ENCODE assay signal across 9 mouse cellular contexts in the genomic region with DNA sequence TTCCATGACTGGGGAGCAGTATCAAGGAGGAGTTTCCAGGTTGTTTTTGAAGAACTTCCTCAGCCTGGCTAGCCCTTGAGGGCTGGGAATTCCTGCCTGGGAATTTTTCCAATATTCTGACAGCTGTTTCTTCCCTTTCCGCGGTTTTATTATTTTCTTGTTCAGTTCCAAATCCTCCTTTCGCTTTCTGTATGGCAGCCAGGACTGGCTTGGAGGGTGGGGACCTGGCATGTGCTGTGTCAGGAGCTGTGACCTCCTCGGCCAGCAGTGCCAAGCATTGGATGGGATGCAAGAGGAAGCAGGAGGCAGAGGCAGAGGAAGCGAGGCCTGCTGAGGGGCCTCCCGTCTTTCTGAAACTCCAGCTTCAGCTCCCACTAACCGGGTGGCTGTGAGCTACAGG. TPM values are rescaled to one million over a fixed set of nuclear protein-coding genes. Genes with fewer than 3 reads are reported as not detected.
A peak's percentile ranks its signal among the peaks of the same experiment; 100 is the strongest.
DNase-seq lines count a peak whose midpoint lies in the region; ATAC-seq and TF ChIP-seq lines count a peak whose summit lies in the region.
"Had no signal": no experiment of that assay in that cellular context is flagged by ENCODE, and none has a peak within 500 bp of the region (broad histone marks: within the 10 kb centered on the region; RNA-seq: fewer than 3 reads in every experiment).

No protein-coding gene starts in this region.

- no peaks in the 10 kb centered on the region for H3K27me3 ChIP-seq in heart, adult 2 months (ENCODE audit: control insufficient read depth, insufficient read depth, low read length)
- no peaks in the 10 kb centered on the region for H3K27me3 ChIP-seq in heart, embryonic 10.5 days (ENCODE audit: insufficient read depth, poor library complexity, severe bottlenecking)
- H3K27me3 ChIP-seq in megakaryocyte, embryonic 14.5 days (replicated peaks): no peaks in the 10 kb centered on the region
- no peaks in the 10 kb centered on the region for H3K27me3 ChIP-seq in forebrain, postnatal 0 days (ENCODE audit: insufficient read depth, low read length)
- no peaks in the 10 kb centered on the region for H3K27me3 ChIP-seq in forebrain, embryonic 14.5 days (replicated peaks; ENCODE audit: control insufficient read depth, insufficient read depth, low read length)

- no peak for TF ChIP-seq POLR2A in heart, adult 2 months (IDR thresholded peaks at IDR 0.05; ENCODE audit: insufficient read depth, low read depth, low read length)

- H3K9ac ChIP-seq in heart, adult 2 months (ENCODE audit: low read depth, low read length): no peak overlapping the region
- no peak overlapping the region for H3K9ac ChIP-seq in forebrain, postnatal 0 days
- H3K9ac ChIP-seq in forebrain, embryonic 14.5 days (ENCODE audit: low read length): no peak overlapping the region
- H3K9ac ChIP-seq: liver, embryonic 14.5 days had no signal

- H3K36me3 ChIP-seq in heart, adult 2 months (ENCODE audit: control insufficient read depth, insufficient read depth, low read length): no peaks in the 10 kb centered on the region
- H3K36me3 ChIP-seq in heart, embryonic 10.5 days: no peaks in the 10 kb centered on the region
- H3K36me3 ChIP-seq in megakaryocyte, embryonic 14.5 days (replicated peaks; ENCODE audit: low read length): peaks cover 55% of the 10 kb centered on the region
- H3K36me3 ChIP-seq in forebrain, postnatal 0 days (ENCODE audit: insufficient read depth): no peaks in the 10 kb centered on the region
- 0 out of 2 replicates have a peak, but pooled peaks cover 3% of the 10 kb centered on the region for H3K36me3 ChIP-seq in forebrain, embryonic 14.5 days (ENCODE audit: control insufficient read depth, insufficient read depth, low read length)

- intact Hi-C loops in heart, adult 2 months (cut with DNase I): loop anchor here (2.0 kb wide), 1 partner anchor 25 kb away; no protein-coding TSS in a partner anchor

- H3K4me1 ChIP-seq in heart, adult 2 months (ENCODE audit: control insufficient read depth, insufficient read depth, low read length): peaks cover 22% of the 10 kb centered on the region
- peaks cover 54% of the 10 kb centered on the region for H3K4me1 ChIP-seq in heart, embryonic 10.5 days
- peaks cover 91% of the 10 kb centered on the region for H3K4me1 ChIP-seq in megakaryocyte, embryonic 14.5 days
- H3K4me1 ChIP-seq in forebrain, postnatal 0 days (ENCODE audit: insufficient read depth): no peaks in the 10 kb centered on the region
- H3K4me1 ChIP-seq in forebrain, embryonic 14.5 days (ENCODE audit: control insufficient read depth, insufficient read depth, low read length): peaks cover 8% of the 10 kb centered on the region

- H3K4me3 ChIP-seq in heart, adult 2 months: no peak overlapping the region
- H3K4me3 ChIP-seq in heart, embryonic 10.5 days: no peak overlapping the region
- H3K4me3 ChIP-seq in megakaryocyte, embryonic 14.5 days (replicated peaks): peak overlapping the region; percentile 72
- H3K4me3 ChIP-seq in forebrain, postnatal 0 days (ENCODE audit: low read depth, low read length): no peak overlapping the region
- H3K4me3 ChIP-seq in forebrain, embryonic 14.5 days (ENCODE audit: low read depth, low read length): no peak overlapping the region

- TF ChIP-seq EP300 in heart, adult 2 months (IDR thresholded peaks at IDR 0.05; ENCODE audit: insufficient read depth, low read depth, low read length): peak; percentile 73; the same call in 1 of the 2 replicates

- peak; percentile 70 to 82 for DNase-seq in heart, adult 2 months
- DNase-seq in heart, embryonic 10.5 days (ENCODE audit: low spot score): no peak
- peak; percentile 70 for DNase-seq in gastrocnemius, adult 18-20 months (ENCODE audit: low spot score)
- peak; percentile 65 for DNase-seq in kidney, adult 9 months
- no peak for DNase-seq in embryo, embryonic 10 days (ENCODE audit: low spot score)
- DNase-seq in forebrain, postnatal 0 days: no peak
- DNase-seq in forebrain, embryonic 14.5 days (ENCODE audit: low spot score): no peak

- no peaks in the 10 kb centered on the region for H3K79me2 ChIP-seq in heart, adult 2 months (replicated peaks; ENCODE audit: control insufficient read depth, insufficient read depth, low read length)

- H3K9me3 ChIP-seq in heart, embryonic 10.5 days: no peaks in the 10 kb centered on the region
- H3K9me3 ChIP-seq in megakaryocyte, embryonic 14.5 days: no peaks in the 10 kb centered on the region
- H3K9me3 ChIP-seq in forebrain, postnatal 0 days (ENCODE audit: low read length): no peaks in the 10 kb centered on the region
- no peaks in the 10 kb centered on the region for H3K9me3 ChIP-seq in forebrain, embryonic 14.5 days (replicated peaks; ENCODE audit: control insufficient read depth, low read length)

- WGBS in heart, adult 2 months: 4% methylated on average over 7 of the region's 7 CpGs
- 65% methylated on average over 7 of the region's 7 CpGs for WGBS in heart, embryonic 10.5 days
- WGBS in forebrain, postnatal 0 days: 57% methylated on average over 7 of the region's 7 CpGs
- 73% methylated on average over 7 of the region's 7 CpGs for WGBS in forebrain, embryonic 14.5 days

- ATAC-seq in forebrain, postnatal 0 days: no peak
- ATAC-seq in forebrain, embryonic 14.5 days: no peak

- H3K4me2 ChIP-seq in forebrain, postnatal 0 days (ENCODE audit: low read depth): no peak overlapping the region
- no peak overlapping the region for H3K4me2 ChIP-seq in forebrain, embryonic 14.5 days (ENCODE audit: low read length)

- peak overlapping the region; percentile 49 for H3K27ac ChIP-seq in heart, adult 2 months
- no peak overlapping the region for H3K27ac ChIP-seq in heart, embryonic 10.5 days
- H3K27ac ChIP-seq in forebrain, postnatal 0 days (ENCODE audit: low read depth, low read length): no peak overlapping the region
- no peak overlapping the region for H3K27ac ChIP-seq in forebrain, embryonic 14.5 days (ENCODE audit: low read depth, low read length)
- H3K27ac ChIP-seq: liver, embryonic 14.5 days had no signal

- no peak for TF ChIP-seq CTCF in heart, adult 2 months (IDR thresholded peaks at IDR 0.05)
- no peak for TF ChIP-seq CTCF in forebrain, postnatal 0 days (IDR thresholded peaks at IDR 0.05; ENCODE audit: low read depth)

RNA-seq across cellular contexts. Expression of gene Srsf3, which starts 21.4 kb away (rescaled TPM):
- total RNA-seq in heart, adult 2 months (2021): 10 to 100 TPM; 64.5 to 84.9 TPM
- 84.5 and 104 TPM in 2 replicates for polyA plus RNA-seq in heart, adult 2 months (2012; rRNA removed)
- polyA plus RNA-seq in heart, embryonic 10.5 days (2016; fragmentation: Nextera tagmentation; extraction: Ambion mirVana): 433 and 498 TPM in 2 replicates
- 10 to 100 TPM; 37.4 to 48.6 TPM for total RNA-seq in gastrocnemius, adult 18-20 months (2021)
- polyA plus RNA-seq in megakaryocyte, embryonic 14.5 days (2012; ENCODE audit: insufficient read depth, low replicate concordance): 27.5 and 103 TPM in 2 replicates
- 263 and 287 TPM in 2 replicates for total RNA-seq in forebrain, postnatal 0 days (2014; rRNA removed)
- 367 and 416 TPM in 2 replicates for polyA plus RNA-seq in forebrain, postnatal 0 days (2015; fragmentation: Nextera tagmentation; extraction: Ambion mirVana)
- polyA plus RNA-seq in forebrain, embryonic 14.5 days (2014; fragmentation: Nextera tagmentation; extraction: Ambion mirVana): 712 and 729 TPM in 2 replicates

RNA-seq across cellular contexts. Expression of gene Cdkn1a, which starts 36.9 kb away (rescaled TPM):
- total RNA-seq in heart, adult 2 months (2021): 100 to 1,000 TPM in 1 of 2 experiments, 10 to 100 TPM in 1; 56.4 to 156 TPM
- polyA plus RNA-seq in heart, adult 2 months (2012; rRNA removed): 30.4 and 37.3 TPM in 2 replicates
- polyA plus RNA-seq in heart, embryonic 10.5 days (2016; fragmentation: Nextera tagmentation; extraction: Ambion mirVana): 31.3 and 33.1 TPM in 2 replicates
- 10 to 100 TPM; 31.9 to 63.3 TPM for total RNA-seq in gastrocnemius, adult 18-20 months (2021)
- polyA plus RNA-seq in megakaryocyte, embryonic 14.5 days (2012; ENCODE audit: insufficient read depth, low replicate concordance): 228 and 253 TPM in 2 replicates
- 15.3 and 20.0 TPM in 2 replicates for total RNA-seq in forebrain, postnatal 0 days (2014; rRNA removed)
- polyA plus RNA-seq in forebrain, postnatal 0 days (2015; fragmentation: Nextera tagmentation; extraction: Ambion mirVana): 94.3 and 121 TPM in 2 replicates
- 41.0 and 43.3 TPM in 2 replicates for polyA plus RNA-seq in forebrain, embryonic 14.5 days (2014; fragmentation: Nextera tagmentation; extraction: Ambion mirVana)

RNA-seq across cellular contexts. Expression of gene Stk38, which starts 46.0 kb away (rescaled TPM):
- 10 to 100 TPM; 29.5 to 32.5 TPM for total RNA-seq in heart, adult 2 months (2021)
- polyA plus RNA-seq in heart, adult 2 months (2012; rRNA removed): 41.6 and 50.5 TPM in 2 replicates
- 92.2 and 93.7 TPM in 2 replicates for polyA plus RNA-seq in heart, embryonic 10.5 days (2016; fragmentation: Nextera tagmentation; extraction: Ambion mirVana)
- 10 to 100 TPM; 20.2 to 22.4 TPM for total RNA-seq in gastrocnemius, adult 18-20 months (2021)
- 32.2 and 64.5 TPM in 2 replicates for polyA plus RNA-seq in megakaryocyte, embryonic 14.5 days (2012; ENCODE audit: insufficient read depth, low replicate concordance)
- 49.0 and 58.8 TPM in 2 replicates for total RNA-seq in forebrain, postnatal 0 days (2014; rRNA removed)
- 32.8 and 43.7 TPM in 2 replicates for polyA plus RNA-seq in forebrain, postnatal 0 days (2015; fragmentation: Nextera tagmentation; extraction: Ambion mirVana)
- 81.7 and 94.8 TPM in 2 replicates for polyA plus RNA-seq in forebrain, embryonic 14.5 days (2014; fragmentation: Nextera tagmentation; extraction: Ambion mirVana)

Comparison
In these comparisons a context has a peak if more than half of its experiments do, and no peak if none do; other contexts are left out.
1. DNase-seq: peak in heart, adult 2 months (2 of 2), gastrocnemius, adult 18-20 months (single experiment) and kidney, adult 9 months (single experiment); none in heart, embryonic 10.5 days (single experiment), embryo, embryonic 10 days (single experiment), forebrain, postnatal 0 days (single experiment) and forebrain, embryonic 14.5 days (single experiment).